Mouse (Mus musculus) cortical plate, adult 2 months (tissue): ENCODE measurements at regions not wholly inside any gene's neighbourhood (a gene's known extent, or its start where the extent isn't known, plus 50 kb on each side); places are given as distances from the start of the nearest gene placed in this dataset.

Source experiments
- H3K27ac ChIP-seq: fragments of 200-500 bp; 2 replicates; pipeline ENCODE4 v1.5.1; 2012; ENCODE audit warnings: low read length, control low read depth, inconsistent platforms; ENCODE audit not compliant: insufficient read depth
- H3K4me1 ChIP-seq: fragments of 200-500 bp; 2 replicates; pipeline ENCODE4 v1.6.1; 2011; ENCODE audit warnings: low read length; ENCODE audit not compliant: control insufficient read depth, insufficient read depth
- H3K4me3 ChIP-seq: fragments of 200-500 bp; 2 replicates; pipeline ENCODE4 v1.5.1; 2011; ENCODE audit warnings: mild to moderate bottlenecking, low read length, control low read depth; ENCODE audit not compliant: insufficient read depth
- CTCF ChIP-seq: fragments of 200-500 bp; IDR thresholded peaks from 2 replicates; pipeline ENCODE4 v1.5.1; 2011; ENCODE audit warnings: mild to moderate bottlenecking, control low read depth, low read length; ENCODE audit not compliant: insufficient read depth; ENCODE audit errors: extremely low read depth
- POLR2A ChIP-seq: fragments of 200-500 bp; IDR thresholded peaks from 2 replicates; pipeline ENCODE4 v1.6.1; 2011; ENCODE audit warnings: mild to moderate bottlenecking, low read length, control low read depth; ENCODE audit not compliant: insufficient read depth; ENCODE audit errors: extremely low read depth

GRCm38 (mm10) chr2:46678366-46678765 lies 1561.2 kb upstream of the Zeb2 start:
- TF ChIP-seq CTCF, result no peak
- TF ChIP-seq POLR2A, result no peak
- Histone ChIP-seq H3K27ac (no peak overlapping the region), H3K4me3 (no peak overlapping the region), H3K4me1 (no peaks in the 10 kb centered on the region)

DNA sequence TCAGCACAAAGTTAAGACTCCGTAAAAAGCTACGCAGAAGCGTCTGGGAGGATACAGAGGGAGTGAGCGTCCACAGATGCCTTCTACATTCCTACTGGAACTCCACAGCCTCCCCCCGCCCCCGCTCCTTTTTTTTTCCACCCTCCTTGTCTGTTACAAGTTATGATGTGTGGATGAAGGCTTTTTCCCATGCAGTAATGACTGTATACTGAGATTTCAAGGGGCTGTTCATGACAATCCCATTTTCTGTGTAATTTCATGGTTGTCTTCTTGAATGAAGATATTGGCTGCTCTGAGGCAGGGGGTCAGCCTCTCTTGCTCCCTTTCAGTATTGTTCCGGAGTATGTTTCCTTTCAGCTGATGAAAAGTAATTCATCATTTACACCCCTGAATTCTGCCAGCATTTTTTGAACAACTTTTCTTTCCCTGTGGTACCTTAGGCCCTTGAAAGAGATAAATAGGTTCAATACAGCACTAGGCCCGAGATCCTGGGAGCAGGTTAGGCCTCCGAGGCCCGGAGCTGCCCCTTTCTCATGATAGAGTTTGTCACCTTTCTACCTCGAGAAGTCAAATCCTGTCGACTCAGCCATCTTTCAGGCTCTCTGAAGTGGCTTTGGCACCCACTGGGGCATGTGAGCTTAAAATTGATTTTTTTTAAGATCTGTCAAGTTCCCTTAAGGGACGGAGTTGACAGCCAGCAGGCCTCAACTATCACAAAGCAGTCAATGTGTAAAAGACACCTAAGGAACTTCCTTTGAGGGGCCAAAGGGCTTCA lies 1552.5 kb upstream of the Zeb2 start:
- Histone ChIP-seq H3K4me1 (no peaks in the 10 kb centered on the region; the same call in 1 of the 2 replicates), H3K4me3 (no peak overlapping the region), H3K27ac (no peak overlapping the region)
- no peak for TF ChIP-seq CTCF
- no peak for TF ChIP-seq POLR2A

DNA sequence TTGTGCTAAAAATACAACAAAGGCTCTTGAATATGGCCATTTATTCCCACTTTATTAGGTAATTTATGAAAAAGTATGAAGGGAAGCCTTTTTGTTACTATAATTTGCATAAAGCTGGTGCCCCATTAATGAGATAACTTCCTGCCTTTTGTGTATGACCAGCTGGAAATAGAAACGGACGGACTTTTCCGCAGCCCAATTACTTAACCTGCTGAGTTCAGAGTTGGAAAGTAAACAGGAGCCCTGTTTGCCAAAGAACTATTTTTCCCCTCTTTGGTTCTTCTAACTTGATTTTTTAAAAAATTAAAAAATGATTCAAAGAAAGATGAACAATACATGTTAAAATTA lies 1549.8 kb upstream of the Zeb2 start:
- TF ChIP-seq CTCF, result no peak
- no peak for TF ChIP-seq POLR2A
- no peaks in the 10 kb centered on the region; the same call in 1 of the 2 replicates for H3K4me1 ChIP-seq
- no peak overlapping the region for H3K4me3 ChIP-seq
- H3K27ac ChIP-seq, result no peak overlapping the region

GRCm38 (mm10) chr2:46666084-46666989 lies 1549.1 kb upstream of the Zeb2 start:
- no peak overlapping the region for H3K27ac ChIP-seq
- H3K4me3 ChIP-seq, result no peak overlapping the region
- H3K4me1 ChIP-seq, result no peaks in the 10 kb centered on the region; the same call in 1 of the 2 replicates
- TF ChIP-seq CTCF (no peak), POLR2A (no peak)

GRCm38 (mm10) chr2:46661876-46662275 lies 1544.7 kb upstream of the Zeb2 start:
- no peak for TF ChIP-seq CTCF
- TF ChIP-seq POLR2A, result no peak
- Histone ChIP-seq H3K4me1 (no peaks in the 10 kb centered on the region; the same call in 1 of the 2 replicates), H3K27ac (no peak overlapping the region), H3K4me3 (no peak overlapping the region)

- no peak overlapping the region for H3K27ac ChIP-seq
- no peak overlapping the region for H3K4me3 ChIP-seq
- no peaks in the 10 kb centered on the region for H3K4me1 ChIP-seq
- TF ChIP-seq POLR2A (no peak), CTCF (no peak)
Measured at GRCm38 (mm10) chr2:46660577-46660976, 1543.4 kb upstream of the Zeb2 start.

GRCm38 (mm10) chr2:46655289-46655688 lies 1538.1 kb upstream of the Zeb2 start:
- no peak overlapping the region for H3K27ac ChIP-seq
- H3K4me1 ChIP-seq, result no peaks in the 10 kb centered on the region
- TF ChIP-seq POLR2A, result no peak
- no peak for TF ChIP-seq CTCF
- H3K4me3 ChIP-seq, result no peak overlapping the region

GRCm38 (mm10) chr2:46652616-46653015 lies 1535.4 kb upstream of the Zeb2 start:
- no peaks in the 10 kb centered on the region for H3K4me1 ChIP-seq
- H3K27ac ChIP-seq, result no peak overlapping the region
- TF ChIP-seq POLR2A (no peak), CTCF (no peak)
- H3K4me3 ChIP-seq, result no peak overlapping the region

DNA sequence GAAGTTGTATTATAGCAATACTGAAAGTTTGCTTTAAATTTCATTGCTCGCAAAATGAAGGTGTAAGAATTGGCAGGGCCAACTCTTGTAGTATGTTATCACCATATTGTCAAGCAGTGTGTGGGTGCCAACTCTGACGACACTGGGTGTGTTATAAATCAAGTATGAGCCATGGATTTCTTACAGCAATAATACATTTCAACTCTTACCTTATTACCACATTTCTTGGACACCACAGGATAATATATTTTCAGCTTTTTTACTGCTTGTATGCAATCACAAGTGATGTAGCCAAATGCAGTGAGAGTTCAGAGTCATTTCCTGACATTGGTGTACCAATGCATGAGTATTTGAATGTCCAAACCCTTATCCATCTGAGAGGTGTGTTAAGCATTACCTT lies 1529.2 kb upstream of the Zeb2 start:
- no peak for TF ChIP-seq POLR2A
- no peak for TF ChIP-seq CTCF
- Histone ChIP-seq H3K4me3 (no peak overlapping the region), H3K4me1 (no peaks in the 10 kb centered on the region), H3K27ac (no peak overlapping the region)

GRCm38 (mm10) chr2:46609217-46609616 lies 1492.0 kb upstream of the Zeb2 start:
- Histone ChIP-seq H3K4me1 (no peaks in the 10 kb centered on the region), H3K4me3 (no peak overlapping the region), H3K27ac (no peak overlapping the region)
- TF ChIP-seq CTCF (no peak), POLR2A (no peak)
